Mouse (Mus musculus): ENCODE data around the gene Cenpe. TPM values are rescaled to one million over a fixed set of nuclear protein-coding genes. Genes with fewer than 3 reads are reported as not detected.

Gene Cenpe
- total and polyA plus RNA-seq, 3 experiments: 3.6 to 183 (median 58.3) TPM

DNA sequence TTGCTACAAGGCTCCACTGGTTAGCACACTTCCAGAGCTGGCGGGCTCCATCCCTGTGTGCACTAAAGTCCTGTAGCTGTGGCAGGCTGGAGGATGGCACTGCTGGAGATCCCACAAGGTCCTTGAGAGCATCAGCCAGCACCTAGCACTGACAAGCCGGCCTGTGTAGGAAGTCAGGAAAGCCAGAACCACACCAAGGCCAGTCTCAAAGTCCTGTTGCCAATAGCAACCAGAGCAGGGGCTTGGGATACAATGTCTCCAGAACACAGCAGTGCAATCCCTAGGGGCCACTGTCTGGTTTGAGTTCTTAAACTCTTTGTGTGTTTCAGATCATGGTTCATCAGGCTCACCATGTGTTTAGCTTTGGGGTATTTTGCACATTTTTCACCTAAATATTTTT, 102.5 kb downstream of the Cenpe start:
- ATAC-seq (ENCODE audit: extremely low read depth, insufficient number of reproducible peaks, low FRiP score, poor library complexity, severe bottlenecking) (no peak), DNase-seq (ENCODE audit: low spot score) (no peak)
- Histone ChIP-seq H3K4me1 (ENCODE audit: insufficient read depth, low read depth, low read length) (no peaks in the 10 kb centered on the region), H3K36me3 (replicated peaks) (no peaks in the 10 kb centered on the region), H3K9me3 (replicated peaks) (no peaks in the 10 kb centered on the region), H3K27me3 (ENCODE audit: insufficient read depth, low read length) (peaks cover 3% of the 10 kb centered on the region; the same call in 1 of the 2 replicates), H3K4me3 (ENCODE audit: low read depth, low read length) (no peak overlapping the region)
- no peak for TF ChIP-seq GATA1 (IDR thresholded peaks at IDR 0.05; ENCODE audit: borderline replicate concordance, low read length)
- no peak for TF ChIP-seq POLR2AphosphoS5 (IDR thresholded peaks at IDR 0.05; ENCODE audit: insufficient replicate concordance, low read depth, low read length)
- TF ChIP-seq GATA2 (IDR thresholded peaks at IDR 0.05; ENCODE audit: borderline replicate concordance, low read depth, low read length): no peak
- no peak for TF ChIP-seq CTCF (IDR thresholded peaks at IDR 0.05; ENCODE audit: low read depth, low read length)
- TF ChIP-seq TAL1 (conservative IDR thresholded peaks at IDR 0.05; ENCODE audit: low read depth, low read length): no peak

- no peak for ATAC-seq (ENCODE audit: extremely low read depth, insufficient number of reproducible peaks, low FRiP score, poor library complexity, severe bottlenecking)
- no peak overlapping the region for H3K4me3 ChIP-seq (ENCODE audit: low read depth, low read length)
- H3K27me3 ChIP-seq (ENCODE audit: insufficient read depth, low read length): peaks cover 7% of the 10 kb centered on the region
- no peaks in the 10 kb centered on the region for H3K4me1 ChIP-seq (ENCODE audit: insufficient read depth, low read depth, low read length)
- H3K9me3 ChIP-seq (replicated peaks): no peaks in the 10 kb centered on the region
- H3K36me3 ChIP-seq (replicated peaks): no peaks in the 10 kb centered on the region
- TF ChIP-seq POLR2AphosphoS5 (IDR thresholded peaks at IDR 0.05; ENCODE audit: insufficient replicate concordance, low read depth, low read length) (no peak), GATA1 (IDR thresholded peaks at IDR 0.05; ENCODE audit: borderline replicate concordance, low read length) (no peak), GATA2 (IDR thresholded peaks at IDR 0.05; ENCODE audit: borderline replicate concordance, low read depth, low read length) (no peak), TAL1 (conservative IDR thresholded peaks at IDR 0.05; ENCODE audit: low read depth, low read length) (no peak), CTCF (IDR thresholded peaks at IDR 0.05; ENCODE audit: low read depth, low read length) (no peak)
- no peak for DNase-seq (ENCODE audit: low spot score)
These were observed 103.5 kb downstream of the Cenpe start for GRCm38 (mm10) chr3:135315720-135316425.

DNA sequence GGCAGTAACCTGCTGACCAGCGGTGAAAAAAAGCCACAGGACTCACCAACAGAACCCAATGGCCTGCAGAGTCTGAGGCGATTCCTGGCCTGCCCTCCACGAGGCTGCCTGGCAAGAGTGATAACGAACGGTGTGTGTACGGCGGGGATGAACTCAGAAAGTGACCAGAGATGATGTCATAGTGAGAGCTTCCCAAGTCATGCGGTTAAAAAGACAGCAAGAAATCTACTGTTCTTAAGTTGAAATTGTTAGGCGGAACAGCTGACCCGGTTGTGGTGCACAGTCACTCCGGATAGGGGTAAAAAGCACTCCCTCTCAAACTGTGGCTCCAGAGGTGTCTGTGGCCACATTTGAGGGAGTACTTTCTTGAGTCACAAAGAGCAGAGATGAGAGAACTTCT, 106.0 kb downstream of the Cenpe start:
- no peak for TF ChIP-seq POLR2AphosphoS5 (IDR thresholded peaks at IDR 0.05; ENCODE audit: insufficient replicate concordance, low read depth, low read length)
- TF ChIP-seq GATA2 (IDR thresholded peaks at IDR 0.05; ENCODE audit: borderline replicate concordance, low read depth, low read length): no peak
- TF ChIP-seq TAL1 (conservative IDR thresholded peaks at IDR 0.05; ENCODE audit: low read depth, low read length): no peak
- TF ChIP-seq GATA1 (IDR thresholded peaks at IDR 0.05; ENCODE audit: borderline replicate concordance, low read length): no peak
- no peak for TF ChIP-seq CTCF (IDR thresholded peaks at IDR 0.05; ENCODE audit: low read depth, low read length)
- no peak overlapping the region for H3K4me3 ChIP-seq (ENCODE audit: low read depth, low read length)
- H3K36me3 ChIP-seq (replicated peaks): no peaks in the 10 kb centered on the region
- H3K4me1 ChIP-seq (ENCODE audit: insufficient read depth, low read depth, low read length): no peaks in the 10 kb centered on the region
- H3K9me3 ChIP-seq (replicated peaks): no peaks in the 10 kb centered on the region
- ATAC-seq (ENCODE audit: extremely low read depth, insufficient number of reproducible peaks, low FRiP score, poor library complexity, severe bottlenecking): no peak
- no peak for DNase-seq (ENCODE audit: low spot score)
- H3K27me3 ChIP-seq (ENCODE audit: insufficient read depth, low read length): peaks cover 7% of the 10 kb centered on the region

Other genes with a start within 250 kb of the Cenpe start
- 1.3 and 1.4 TPM in 2 replicates for gene Bdh2, start 68.7 kb downstream of the Cenpe start, total RNA-seq (2014; fragmentation: Nextera tagmentation)
- 0.38 TPM in 1 of 2 replicates, not detected in the other for gene Bdh2, start 68.7 kb downstream of the Cenpe start, total RNA-seq (2017)
- gene Bdh2, start 68.7 kb downstream of the Cenpe start, polyA plus RNA-seq (2012): not detected in 2 replicates
- gene Slc9b2, start 95.2 kb downstream of the Cenpe start, total RNA-seq (2014; fragmentation: Nextera tagmentation): not detected in 2 replicates
- not detected in 2 replicates for gene Slc9b2, start 95.2 kb downstream of the Cenpe start, total RNA-seq (2017)
- gene Slc9b2, start 95.2 kb downstream of the Cenpe start, polyA plus RNA-seq (2012): not detected in 2 replicates
- gene Slc9b1, start 135.5 kb downstream of the Cenpe start, total RNA-seq (2014; fragmentation: Nextera tagmentation): 1.9 and 7.4 TPM in 2 replicates
- gene Slc9b1, start 135.5 kb downstream of the Cenpe start, total RNA-seq (2017): 0.41 and 0.55 TPM in 2 replicates
- 0.12 and 0.13 TPM in 2 replicates for gene Slc9b1, start 135.5 kb downstream of the Cenpe start, polyA plus RNA-seq (2012)
- 42.9 and 43.1 TPM in 2 replicates for gene Cisd2, start 211.4 kb downstream of the Cenpe start, total RNA-seq (2014; fragmentation: Nextera tagmentation)
- 34.0 and 35.7 TPM in 2 replicates for gene Cisd2, start 211.4 kb downstream of the Cenpe start, total RNA-seq (2017)
- gene Cisd2, start 211.4 kb downstream of the Cenpe start, polyA plus RNA-seq (2012): 16.9 and 18.3 TPM in 2 replicates
- gene Ube2d3, start 225.6 kb downstream of the Cenpe start, total RNA-seq (2014; fragmentation: Nextera tagmentation): 1,026 and 1,239 TPM in 2 replicates
- gene Ube2d3, start 225.6 kb downstream of the Cenpe start, total RNA-seq (2017): 547 and 623 TPM in 2 replicates
- 416 and 446 TPM in 2 replicates for gene Ube2d3, start 225.6 kb downstream of the Cenpe start, polyA plus RNA-seq (2012)

Measured in G1E (cell line).